Mouse (Mus musculus): ENCODE data around the gene Tbcel. TPM values are rescaled to one million over a fixed set of nuclear protein-coding genes. Genes with fewer than 3 reads are reported as not detected.
A peak's percentile ranks its signal among the peaks of the same experiment; 100 is the strongest.

Tbcel gene
- polyA plus RNA-seq, 1 experiment: 22.8 TPM

DNA sequence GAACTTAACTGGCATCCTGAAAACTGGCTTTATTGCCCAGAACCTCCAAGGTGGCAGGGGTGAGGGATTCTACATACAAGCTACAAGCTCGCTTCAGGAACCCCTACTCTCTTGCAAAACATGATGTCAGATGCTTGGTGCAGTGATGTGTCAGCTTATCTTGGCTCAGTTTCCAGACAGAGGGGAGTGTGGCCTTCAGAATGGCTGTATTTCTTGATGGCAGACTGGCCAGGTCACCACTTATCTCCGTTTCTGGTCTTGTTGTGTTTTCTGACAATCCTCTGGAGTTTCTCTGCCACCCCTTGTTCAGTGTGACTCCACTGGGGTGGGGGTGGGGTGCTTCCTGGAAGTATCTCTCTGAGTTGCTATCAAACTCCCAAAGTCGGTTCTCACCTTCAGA lies 24.3 kb upstream of the Tbcel start:
- DNase-seq: no peak
- Histone ChIP-seq H3K4me3 (ENCODE audit: control insufficient read depth, insufficient read depth, low read length) (no peak overlapping the region), H3K36me3 (ENCODE audit: control insufficient read depth, insufficient read depth, low read length) (no peaks in the 10 kb centered on the region), H3K4me1 (replicated peaks; ENCODE audit: control insufficient read depth, insufficient read depth, low read length) (peaks cover 15% of the 10 kb centered on the region), H3K27ac (ENCODE audit: control insufficient read depth, insufficient read depth, low read length) (no peak overlapping the region), H3K27me3 (ENCODE audit: control insufficient read depth, insufficient read depth, low read length) (no peaks in the 10 kb centered on the region)
- 91% methylated on average over 3 of the region's 3 CpGs for WGBS
- TF ChIP-seq CTCF (IDR thresholded peaks at IDR 0.05; ENCODE audit: borderline replicate concordance, control insufficient read depth, extremely low read depth, insufficient read depth, low read length, poor library complexity) (no peak), POLR2A (IDR thresholded peaks at IDR 0.05; ENCODE audit: control insufficient read depth, extremely low read depth, insufficient read depth, low read length, poor library complexity) (no peak)

DNA sequence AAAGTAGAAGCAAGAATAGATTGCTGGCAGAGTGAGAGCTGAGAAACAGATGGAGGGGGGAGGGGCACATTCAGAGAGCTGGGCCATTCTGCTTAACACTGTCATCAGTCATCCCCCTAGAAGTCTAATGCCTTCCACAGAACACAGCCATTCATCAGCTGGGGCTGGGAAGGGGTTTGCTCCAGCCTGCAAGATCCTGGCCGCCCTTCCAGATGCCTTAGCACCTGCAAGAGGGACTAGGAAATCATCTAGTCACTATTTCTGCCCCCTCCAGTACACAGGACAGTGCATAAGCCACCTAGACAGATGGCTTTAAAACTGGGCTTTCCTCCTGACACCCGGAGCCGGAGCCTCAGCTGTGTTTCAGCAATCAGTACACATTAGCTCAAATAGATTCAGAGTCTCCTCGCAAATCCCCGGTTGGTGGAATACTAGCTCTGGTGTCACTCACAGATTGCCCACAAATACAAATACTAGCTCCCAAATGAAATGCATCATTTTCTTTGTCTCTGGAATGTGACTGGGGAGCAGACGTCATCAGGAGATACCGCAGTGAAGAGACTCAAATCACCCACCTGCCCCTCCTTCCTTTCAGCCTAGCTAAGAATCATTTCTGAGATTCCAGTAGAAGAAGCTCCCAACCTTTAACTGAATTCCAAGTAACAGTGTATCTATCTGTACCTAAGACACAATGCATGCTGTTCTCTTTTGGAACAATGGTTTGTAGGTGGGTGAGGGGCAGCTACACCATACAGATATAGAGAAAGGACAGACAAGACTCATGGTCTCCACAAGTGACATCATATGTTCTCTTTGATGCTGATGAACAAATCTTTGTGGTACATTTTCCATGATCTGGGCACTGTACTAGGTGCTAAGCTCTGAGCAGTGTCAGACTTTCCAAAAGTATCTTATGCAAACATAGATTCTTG lies 22.9 kb upstream of the Tbcel start:
- no peaks in the 10 kb centered on the region for H3K27me3 ChIP-seq (ENCODE audit: control insufficient read depth, insufficient read depth, low read length)
- DNase-seq: no peak
- no peaks in the 10 kb centered on the region for H3K36me3 ChIP-seq (ENCODE audit: control insufficient read depth, insufficient read depth, low read length)
- 96% methylated on average over 7 of the region's 7 CpGs for WGBS
- TF ChIP-seq POLR2A (IDR thresholded peaks at IDR 0.05; ENCODE audit: control insufficient read depth, extremely low read depth, insufficient read depth, low read length, poor library complexity) (no peak), CTCF (IDR thresholded peaks at IDR 0.05; ENCODE audit: borderline replicate concordance, control insufficient read depth, extremely low read depth, insufficient read depth, low read length, poor library complexity) (no peak)
- no peak overlapping the region for H3K4me3 ChIP-seq (ENCODE audit: control insufficient read depth, insufficient read depth, low read length)
- no peak overlapping the region for H3K27ac ChIP-seq (ENCODE audit: control insufficient read depth, insufficient read depth, low read length)
- H3K4me1 ChIP-seq (replicated peaks; ENCODE audit: control insufficient read depth, insufficient read depth, low read length): peaks cover 15% of the 10 kb centered on the region

DNA sequence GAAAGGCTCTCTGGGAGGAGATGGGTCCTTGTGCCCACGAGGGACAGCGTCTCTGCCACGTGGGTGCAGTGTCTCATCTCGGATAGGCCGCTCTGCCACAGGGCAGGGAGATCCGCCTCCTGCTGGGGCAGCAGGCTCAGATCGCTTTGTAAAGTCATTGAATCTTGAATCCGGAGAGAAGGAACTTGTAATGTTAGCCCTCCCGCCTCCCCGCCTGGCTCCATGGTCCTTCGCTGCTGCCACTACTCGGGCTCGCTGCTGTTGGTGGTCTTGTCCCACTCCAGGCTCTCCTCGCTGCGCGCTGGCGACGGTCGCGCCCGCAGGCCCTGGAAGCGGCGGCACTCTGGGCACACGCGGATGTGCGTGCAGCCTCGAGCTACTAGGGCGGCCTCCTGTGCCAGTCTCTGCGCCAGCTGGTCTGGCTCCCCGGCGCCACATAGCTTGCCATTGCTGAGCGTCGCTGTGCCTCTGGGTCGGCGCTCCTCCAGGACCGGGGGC lies 13.0 kb upstream of the Tbcel start:
- Histone ChIP-seq H3K4me1 (replicated peaks; ENCODE audit: control insufficient read depth, insufficient read depth, low read length) (peaks cover 6% of the 10 kb centered on the region; the same call in 1 of the 2 replicates), H3K27me3 (ENCODE audit: control insufficient read depth, insufficient read depth, low read length) (no peaks in the 10 kb centered on the region), H3K4me3 (ENCODE audit: control insufficient read depth, insufficient read depth, low read length) (peak overlapping the region; percentile 43), H3K27ac (ENCODE audit: control insufficient read depth, insufficient read depth, low read length) (no peak overlapping the region), H3K36me3 (ENCODE audit: control insufficient read depth, insufficient read depth, low read length) (no peaks in the 10 kb centered on the region)
- 4% methylated on average over 36 of the region's 36 CpGs for WGBS
- DNase-seq: peak; percentile 61
- TF ChIP-seq CTCF (IDR thresholded peaks at IDR 0.05; ENCODE audit: borderline replicate concordance, control insufficient read depth, extremely low read depth, insufficient read depth, low read length, poor library complexity) (0 out of 2 replicates have a peak, but pooled peaks have one; percentile 64), POLR2A (IDR thresholded peaks at IDR 0.05; ENCODE audit: control insufficient read depth, extremely low read depth, insufficient read depth, low read length, poor library complexity) (no peak)

DNA sequence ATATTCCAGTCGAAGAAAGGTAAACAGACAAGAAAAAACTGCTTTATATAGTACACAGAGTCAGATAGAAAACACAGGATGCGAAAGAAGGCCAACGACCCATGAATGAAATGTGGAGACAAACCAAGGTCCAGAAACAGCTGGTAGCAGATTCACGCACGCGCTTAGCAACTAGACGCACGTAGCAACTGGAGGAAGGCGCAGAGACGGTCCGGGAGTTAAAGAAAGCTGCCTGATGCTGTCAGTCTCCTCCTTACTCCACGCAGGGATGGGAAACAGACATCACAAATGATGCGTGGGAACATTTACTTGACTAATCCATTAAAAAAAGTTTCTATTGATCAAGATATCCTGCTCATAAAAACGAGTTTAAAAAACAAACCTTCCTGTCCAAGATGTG lies 10.6 kb upstream of the Tbcel start:
- no peak for TF ChIP-seq CTCF (IDR thresholded peaks at IDR 0.05; ENCODE audit: borderline replicate concordance, control insufficient read depth, extremely low read depth, insufficient read depth, low read length, poor library complexity)
- TF ChIP-seq POLR2A (IDR thresholded peaks at IDR 0.05; ENCODE audit: control insufficient read depth, extremely low read depth, insufficient read depth, low read length, poor library complexity): no peak
- Histone ChIP-seq H3K36me3 (ENCODE audit: control insufficient read depth, insufficient read depth, low read length) (no peaks in the 10 kb centered on the region), H3K4me3 (ENCODE audit: control insufficient read depth, insufficient read depth, low read length) (no peak overlapping the region), H3K27me3 (ENCODE audit: control insufficient read depth, insufficient read depth, low read length) (no peaks in the 10 kb centered on the region), H3K4me1 (replicated peaks; ENCODE audit: control insufficient read depth, insufficient read depth, low read length) (peaks cover 6% of the 10 kb centered on the region; the same call in 1 of the 2 replicates), H3K27ac (ENCODE audit: control insufficient read depth, insufficient read depth, low read length) (no peak overlapping the region)
- 91% methylated on average over 14 of the region's 14 CpGs for WGBS
- no peak for DNase-seq

DNA sequence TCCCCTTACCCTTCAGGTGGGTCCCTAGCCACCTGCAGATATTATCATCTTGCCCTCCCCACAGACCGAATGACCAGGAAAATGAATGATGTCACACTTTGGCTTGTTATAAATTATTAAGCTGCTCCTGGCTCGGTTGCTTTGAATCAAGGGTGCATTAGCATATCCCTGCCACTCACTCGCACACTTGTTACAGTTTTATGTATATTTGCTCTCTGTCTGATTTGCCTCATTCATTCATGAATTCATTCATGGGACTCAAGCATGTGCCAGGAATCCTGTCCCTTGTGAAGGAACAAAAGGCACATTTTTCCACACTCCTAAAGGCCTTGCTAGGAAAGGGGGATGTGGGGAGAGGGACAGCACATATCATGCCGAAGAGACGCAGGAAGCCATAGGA lies 5.5 kb upstream of the Tbcel start:
- TF ChIP-seq POLR2A (IDR thresholded peaks at IDR 0.05; ENCODE audit: control insufficient read depth, extremely low read depth, insufficient read depth, low read length, poor library complexity) (no peak), CTCF (IDR thresholded peaks at IDR 0.05; ENCODE audit: borderline replicate concordance, control insufficient read depth, extremely low read depth, insufficient read depth, low read length, poor library complexity) (no peak)
- Histone ChIP-seq H3K27me3 (ENCODE audit: control insufficient read depth, insufficient read depth, low read length) (no peaks in the 10 kb centered on the region), H3K27ac (ENCODE audit: control insufficient read depth, insufficient read depth, low read length) (no peak overlapping the region), H3K4me1 (replicated peaks; ENCODE audit: control insufficient read depth, insufficient read depth, low read length) (0 out of 2 replicates have a peak, but pooled peaks cover 2% of the 10 kb centered on the region), H3K36me3 (ENCODE audit: control insufficient read depth, insufficient read depth, low read length) (no peaks in the 10 kb centered on the region), H3K4me3 (ENCODE audit: control insufficient read depth, insufficient read depth, low read length) (no peak overlapping the region)
- DNase-seq: no peak
- WGBS: 93% methylated on average over 5 of the region's 5 CpGs

DNA sequence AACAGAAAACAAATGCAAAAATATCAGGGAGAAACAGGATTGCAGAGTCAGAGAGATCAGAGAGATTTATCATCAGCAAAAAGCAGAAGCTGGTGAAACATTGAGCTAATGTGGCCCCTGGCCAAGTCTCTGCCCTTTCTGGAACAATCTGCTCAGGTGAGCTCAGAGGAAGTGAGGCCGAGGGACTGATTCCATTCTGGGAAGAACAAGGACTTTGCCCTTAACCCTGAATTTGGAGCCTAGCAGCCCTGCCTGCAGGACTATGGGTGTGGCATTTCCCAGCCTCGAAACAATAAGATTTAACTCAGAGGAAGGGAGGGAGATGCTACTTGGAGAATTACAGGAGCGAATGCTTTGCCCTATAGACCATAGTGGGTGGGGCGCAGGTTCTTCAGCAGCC lies 4.7 kb upstream of the Tbcel start:
- no peak overlapping the region for H3K27ac ChIP-seq (ENCODE audit: control insufficient read depth, insufficient read depth, low read length)
- 64% methylated on average over 4 of the region's 4 CpGs for whole genome bisulfite sequencing
- no peak overlapping the region for H3K4me3 ChIP-seq (ENCODE audit: control insufficient read depth, insufficient read depth, low read length)
- no peak for DNase-seq
- H3K36me3 ChIP-seq (ENCODE audit: control insufficient read depth, insufficient read depth, low read length): no peaks in the 10 kb centered on the region
- no peaks in the 10 kb centered on the region for H3K27me3 ChIP-seq (ENCODE audit: control insufficient read depth, insufficient read depth, low read length)
- TF ChIP-seq CTCF (IDR thresholded peaks at IDR 0.05; ENCODE audit: borderline replicate concordance, control insufficient read depth, extremely low read depth, insufficient read depth, low read length, poor library complexity) (no peak), POLR2A (IDR thresholded peaks at IDR 0.05; ENCODE audit: control insufficient read depth, extremely low read depth, insufficient read depth, low read length, poor library complexity) (no peak)
- H3K4me1 ChIP-seq (replicated peaks; ENCODE audit: control insufficient read depth, insufficient read depth, low read length): 0 out of 2 replicates have a peak, but pooled peaks cover 2% of the 10 kb centered on the region
